Mouse (Mus musculus) right cerebral cortex, adult 2 months (tissue): ENCODE data around the gene Grik3.

ENCODE experiments used
- DNase-seq, 2 experiments: peaks; one replicate each; pipeline ENCODE4 v3.0.0; 2021 to 2022; ENCODE audit warnings: low spot score in 2 of 2

The Grik3 gene

GRCm38 (mm10) chr4:125492122-125492505 is 1.6 kb downstream of the Grik3 start:
- DNase-seq = no peak

GRCm38 (mm10) chr4:125492706-125493105 is 2.2 kb downstream of the Grik3 start:
- no peak for DNase-seq

GRCm38 (mm10) chr4:125493124-125493523 is 2.6 kb downstream of the Grik3 start:
- DNase-seq = no peak

GRCm38 (mm10) chr4:125495477-125495876 is 5.0 kb downstream of the Grik3 start:
- DNase-seq = no peak

GRCm38 (mm10) chr4:125497001-125497400 is 6.5 kb downstream of the Grik3 start:
- DNase-seq = no peak

GRCm38 (mm10) chr4:125497471-125497870 is 7.0 kb downstream of the Grik3 start:
- no peak for DNase-seq

GRCm38 (mm10) chr4:125498866-125499265 is 8.4 kb downstream of the Grik3 start:
- DNase-seq = no peak

GRCm38 (mm10) chr4:125502861-125503260 is 12.4 kb downstream of the Grik3 start:
- DNase-seq = no peak

- DNase-seq = no peak
These were observed 21.9 kb downstream of the Grik3 start for GRCm38 (mm10) chr4:125512434-125512833.

- no peak for DNase-seq
These were observed 25.1 kb downstream of the Grik3 start for GRCm38 (mm10) chr4:125515646-125516045.

GRCm38 (mm10) chr4:125516612-125517011 is 26.1 kb downstream of the Grik3 start:
- no peak for DNase-seq

- no peak for DNase-seq
These were observed 28.4 kb downstream of the Grik3 start for GRCm38 (mm10) chr4:125518861-125519260.

- no peak for DNase-seq
These were observed 32.4 kb downstream of the Grik3 start for GRCm38 (mm10) chr4:125522931-125523330.

GRCm38 (mm10) chr4:125525266-125525665 is 34.8 kb downstream of the Grik3 start:
- no peak for DNase-seq

GRCm38 (mm10) chr4:125526425-125526824 is 35.9 kb downstream of the Grik3 start:
- DNase-seq = no peak

GRCm38 (mm10) chr4:125533965-125534364 is 43.5 kb downstream of the Grik3 start:
- DNase-seq = no peak

GRCm38 (mm10) chr4:125534449-125534848 is 43.9 kb downstream of the Grik3 start:
- DNase-seq = no peak

- DNase-seq = no peak
These were observed 44.5 kb downstream of the Grik3 start for GRCm38 (mm10) chr4:125534991-125535401.

- DNase-seq = no peak
These were observed 45.0 kb downstream of the Grik3 start for GRCm38 (mm10) chr4:125535465-125535864.

GRCm38 (mm10) chr4:125535977-125536376 is 45.5 kb downstream of the Grik3 start:
- no peak for DNase-seq

- DNase-seq = no peak
These were observed 47.9 kb downstream of the Grik3 start for GRCm38 (mm10) chr4:125538301-125538965.

GRCm38 (mm10) chr4:125539617-125540016 is 49.1 kb downstream of the Grik3 start:
- no peak for DNase-seq

- no peak for DNase-seq
These were observed 52.7 kb downstream of the Grik3 start for GRCm38 (mm10) chr4:125543171-125543570.
